Mouse (Mus musculus) liver, embryonic 15.5 days (tissue): ENCODE data around the gene Arhgef15. TPM values are rescaled to one million over a fixed set of nuclear protein-coding genes. Genes with fewer than 3 reads are reported as not detected.
"Not testable (repeated sequence)": the region's sequence is repeated elsewhere in the genome, so short reads cannot be mapped to it uniquely, and the experiment has no call there.

Experiments
- ATAC-seq: fragments of 200-750 bp; cut with Nextera tagmentation; 2 replicates; pipeline ENCODE4 v1.8.0; 2017; ENCODE audit warnings: moderate number of reproducible peaks, mild to moderate bottlenecking, moderate library complexity; ENCODE audit not compliant: insufficient read depth
- H3K27ac ChIP-seq: fragments of 300-500 bp; sonication (generic); replicated peaks from 2 replicates; pipeline ENCODE4 v1.5.1; 2015; ENCODE audit warnings: mild to moderate bottlenecking, inconsistent platforms
- H3K27me3 ChIP-seq: fragments of 300-500 bp; sonication (generic); 2 replicates; pipeline ENCODE4 v1.6.1; 2015; ENCODE audit warnings: mild to moderate bottlenecking, inconsistent platforms
- H3K36me3 ChIP-seq: fragments of 300-500 bp; sonication (generic); replicated peaks from 2 replicates; pipeline ENCODE4 v1.6.1; 2015; ENCODE audit warnings: moderate library complexity, mild to moderate bottlenecking, inconsistent platforms
- H3K4me1 ChIP-seq: fragments of 300-500 bp; sonication (generic); replicated peaks from 2 replicates; pipeline ENCODE4 v1.6.1; 2015; ENCODE audit warnings: inconsistent platforms
- H3K4me2 ChIP-seq: fragments of 300-500 bp; sonication (generic); 2 replicates; pipeline ENCODE4 v1.6.1; 2015; ENCODE audit warnings: moderate library complexity, mild to moderate bottlenecking, inconsistent platforms
- H3K4me3 ChIP-seq: fragments of 300-500 bp; sonication (generic); replicated peaks from 2 replicates; pipeline ENCODE4 v1.5.1; 2015; ENCODE audit warnings: mild to moderate bottlenecking, inconsistent platforms
- H3K9ac ChIP-seq: fragments of 300-500 bp; sonication (generic); 2 replicates; pipeline ENCODE4 v1.6.1; 2015; ENCODE audit warnings: moderate library complexity, mild to moderate bottlenecking, inconsistent platforms
- H3K9me3 ChIP-seq: fragments of 300-500 bp; sonication (generic); replicated peaks from 2 replicates; pipeline ENCODE4 v1.6.1; 2016; ENCODE audit warnings: inconsistent platforms
- WGBS: fragments of 180-500 bp; shearing (Covaris S2); methylation state at CpG from one replicate; pipeline ENCODE4 v1.1.7; 2015; ENCODE audit warnings: mixed read lengths; ENCODE audit not compliant: insufficient replicate concordance; 5-methylcytosine and 5-hydroxymethylcytosine counted together
- polyA plus RNA-seq: library from polyadenylated mRNA; unstranded; fragments of >200 nt; fragmentation: Nextera tagmentation; extraction: Ambion mirVana; gene quantifications from 2 replicates; pipeline ENCODE4 v1.2.1, GENCODE M21; 2015

Arhgef15 gene
- polyA plus RNA-seq, 1 experiment from 2014 or later: 1.4 TPM

DNA sequence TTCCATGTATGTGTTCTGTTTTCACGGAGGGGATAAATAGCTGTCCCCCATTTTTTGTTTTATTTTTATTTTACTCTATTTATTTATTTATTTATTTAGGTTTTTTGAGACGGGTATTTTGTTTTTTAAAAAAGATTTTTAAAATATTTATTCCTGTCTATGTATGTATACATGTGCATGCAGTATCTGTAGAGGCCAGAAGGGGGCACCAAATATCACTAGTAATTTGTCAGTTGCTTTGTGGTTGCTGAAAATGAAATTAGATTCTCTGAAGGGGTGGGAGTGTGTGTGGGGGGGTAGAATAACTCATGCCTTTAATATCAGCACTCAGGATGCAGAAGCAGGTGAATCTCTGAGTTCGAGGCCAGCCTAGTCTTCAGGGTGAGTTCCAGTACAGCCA is 8.6 kb upstream of the Arhgef15 start:
- Histone ChIP-seq H3K36me3 (no peaks in the 10 kb centered on the region), H3K4me3 (no peak overlapping the region), H3K9me3 (no peaks in the 10 kb centered on the region), H3K4me1 (peaks cover 28% of the 10 kb centered on the region), H3K9ac (no peak overlapping the region), H3K27me3 (peaks cover 6% of the 10 kb centered on the region; the same call in 1 of the 2 replicates), H3K4me2 (no peak overlapping the region), H3K27ac (no peak overlapping the region)
- no peak for ATAC-seq
- WGBS: 17% methylated on average over 3 of the region's 3 CpGs

- H3K4me3 ChIP-seq: no peak overlapping the region
- H3K27me3 ChIP-seq: peaks cover 6% of the 10 kb centered on the region; the same call in 1 of the 2 replicates
- no peaks in the 10 kb centered on the region for H3K36me3 ChIP-seq
- no peak overlapping the region for H3K9ac ChIP-seq
- H3K4me1 ChIP-seq: peaks cover 28% of the 10 kb centered on the region
- no peak for ATAC-seq
- H3K9me3 ChIP-seq: no peaks in the 10 kb centered on the region
- no peak overlapping the region for H3K27ac ChIP-seq
- H3K4me2 ChIP-seq: no peak overlapping the region
Measured at GRCm38 (mm10) chr11:68965050-68965449, 7.8 kb upstream of the Arhgef15 start.

GRCm38 (mm10) chr11:68963405-68963804 is 6.1 kb upstream of the Arhgef15 start:
- no peaks in the 10 kb centered on the region for H3K36me3 ChIP-seq
- no peak overlapping the region for H3K27ac ChIP-seq
- H3K9ac ChIP-seq: no peak overlapping the region
- H3K4me2 ChIP-seq: no peak overlapping the region
- peaks cover 19% of the 10 kb centered on the region for H3K4me1 ChIP-seq
- no peaks in the 10 kb centered on the region for H3K27me3 ChIP-seq
- H3K9me3 ChIP-seq: no peaks in the 10 kb centered on the region
- no peak overlapping the region for H3K4me3 ChIP-seq
- WGBS: 47% methylated on average over 2 of the region's 2 CpGs
- no peak for ATAC-seq

DNA sequence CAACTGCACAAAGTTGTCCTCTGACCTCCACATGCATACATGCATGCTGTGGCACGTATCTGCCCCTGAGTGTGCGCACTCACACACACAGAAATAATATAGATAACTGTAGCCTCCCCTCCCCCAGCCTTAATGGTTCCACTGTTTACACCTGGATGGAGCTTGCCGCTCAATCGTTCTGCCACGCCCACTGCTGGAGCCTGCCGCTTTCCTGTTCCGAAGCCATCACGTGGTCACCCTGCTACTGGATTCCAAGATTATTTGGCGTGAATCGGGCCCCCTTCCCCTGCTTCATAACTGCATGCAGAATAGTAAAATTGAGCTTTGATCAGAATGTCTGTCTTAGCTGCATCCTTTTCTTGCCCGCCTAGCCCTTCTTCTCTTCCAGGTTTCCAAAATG is 4.9 kb upstream of the Arhgef15 start:
- H3K9ac ChIP-seq, ATAC-seq, H3K4me3 ChIP-seq, H3K4me2 ChIP-seq, H3K27ac ChIP-seq, H3K36me3 ChIP-seq, H3K27me3 ChIP-seq, H3K9me3 ChIP-seq, H3K4me1 ChIP-seq: not testable (repeated sequence)
- WGBS: 34% methylated on average over 11 of the region's 11 CpGs

DNA sequence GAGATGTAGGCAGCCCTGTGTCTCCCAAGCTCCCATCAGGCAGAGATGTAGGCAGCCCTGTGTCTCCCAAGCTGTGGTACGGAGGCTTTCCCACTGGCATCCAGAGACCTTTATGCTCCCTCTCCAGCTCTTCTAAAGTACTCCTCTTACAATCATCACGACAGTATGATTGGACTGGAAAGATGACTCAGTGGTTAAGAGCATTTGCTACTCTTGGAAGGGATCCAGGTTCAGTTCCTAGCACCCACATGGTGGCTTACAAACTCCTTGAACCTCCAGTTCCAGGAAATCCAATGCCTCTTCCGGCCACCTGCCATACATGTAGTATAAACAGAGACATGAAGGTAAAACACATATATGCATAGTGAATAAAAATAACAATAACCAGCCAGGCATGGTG is 4.3 kb upstream of the Arhgef15 start:
- no peak for ATAC-seq
- Histone ChIP-seq H3K27me3 (peaks cover 13% of the 10 kb centered on the region), H3K9ac (no peak overlapping the region), H3K9me3 (no peaks in the 10 kb centered on the region), H3K4me2 (no peak overlapping the region), H3K36me3 (no peaks in the 10 kb centered on the region), H3K4me1 (peaks cover 3% of the 10 kb centered on the region), H3K27ac (no peak overlapping the region), H3K4me3 (no peak overlapping the region)
- WGBS: 61% methylated on average over 3 of the region's 3 CpGs

GRCm38 (mm10) chr11:68957971-68958370 is 691 bp upstream of the Arhgef15 start:
- H3K9me3 ChIP-seq: no peaks in the 10 kb centered on the region
- H3K27me3 ChIP-seq: peaks cover 49% of the 10 kb centered on the region
- no peak overlapping the region for H3K9ac ChIP-seq
- 69% methylated on average over 1 of the region's 1 CpGs for WGBS
- no peaks in the 10 kb centered on the region for H3K36me3 ChIP-seq
- H3K4me3 ChIP-seq: no peak overlapping the region
- ATAC-seq: no peak
- no peak overlapping the region for H3K4me2 ChIP-seq
- no peak overlapping the region for H3K27ac ChIP-seq
- H3K4me1 ChIP-seq: no peaks in the 10 kb centered on the region

- no peak for ATAC-seq
- Histone ChIP-seq H3K36me3 (no peaks in the 10 kb centered on the region), H3K4me2 (no peak overlapping the region), H3K4me1 (no peaks in the 10 kb centered on the region), H3K27ac (no peak overlapping the region), H3K27me3 (peaks cover 58% of the 10 kb centered on the region), H3K9me3 (no peaks in the 10 kb centered on the region), H3K4me3 (peak overlapping the region; percentile 11), H3K9ac (no peak overlapping the region)
- WGBS: 35% methylated on average over 13 of the region's 13 CpGs
Measured at GRCm38 (mm10) chr11:68956697-68957096, 583 bp downstream of the Arhgef15 start.

- no peaks in the 10 kb centered on the region for H3K4me1 ChIP-seq
- H3K9me3 ChIP-seq: no peaks in the 10 kb centered on the region
- H3K27me3 ChIP-seq: peaks cover 64% of the 10 kb centered on the region
- no peak for ATAC-seq
- WGBS: 21% methylated on average over 3 of the region's 3 CpGs
- H3K9ac ChIP-seq: no peak overlapping the region
- no peak overlapping the region for H3K4me2 ChIP-seq
- peak overlapping the region; percentile 11 for H3K4me3 ChIP-seq
- no peak overlapping the region for H3K27ac ChIP-seq
- no peaks in the 10 kb centered on the region for H3K36me3 ChIP-seq
Measured at GRCm38 (mm10) chr11:68956107-68956506, 1.2 kb downstream of the Arhgef15 start.

GRCm38 (mm10) chr11:68955473-68955872 is 1.8 kb downstream of the Arhgef15 start:
- Histone ChIP-seq H3K9ac (no peak overlapping the region), H3K9me3 (no peaks in the 10 kb centered on the region), H3K4me1 (no peaks in the 10 kb centered on the region), H3K4me3 (no peak overlapping the region), H3K36me3 (no peaks in the 10 kb centered on the region), H3K4me2 (no peak overlapping the region), H3K27ac (no peak overlapping the region), H3K27me3 (peaks cover 67% of the 10 kb centered on the region)
- ATAC-seq: no peak
- WGBS: 60% methylated on average over 5 of the region's 5 CpGs

- Histone ChIP-seq H3K4me3 (peak overlapping the region; percentile 20; the same call in 1 of the 2 replicates), H3K4me1 (no peaks in the 10 kb centered on the region), H3K9me3 (no peaks in the 10 kb centered on the region), H3K27me3 (peaks cover 72% of the 10 kb centered on the region), H3K36me3 (no peaks in the 10 kb centered on the region), H3K27ac (no peak overlapping the region), H3K9ac (no peak overlapping the region), H3K4me2 (peak overlapping the region; percentile 42)
- ATAC-seq: no peak
- WGBS: 5% methylated on average over 17 of the region's 17 CpGs
Measured at GRCm38 (mm10) chr11:68954408-68954807, 2.9 kb downstream of the Arhgef15 start.

- Histone ChIP-seq H3K27me3 (peaks cover 72% of the 10 kb centered on the region), H3K9ac (no peak overlapping the region), H3K9me3 (no peaks in the 10 kb centered on the region), H3K4me2 (peak overlapping the region; percentile 42; the same call in 1 of the 2 replicates), H3K4me3 (no peak overlapping the region), H3K4me1 (no peaks in the 10 kb centered on the region), H3K36me3 (no peaks in the 10 kb centered on the region), H3K27ac (no peak overlapping the region)
- ATAC-seq: no peak
- 40% methylated on average over 13 of the region's 13 CpGs for WGBS
Measured at GRCm38 (mm10) chr11:68953903-68954302, 3.4 kb downstream of the Arhgef15 start.

DNA sequence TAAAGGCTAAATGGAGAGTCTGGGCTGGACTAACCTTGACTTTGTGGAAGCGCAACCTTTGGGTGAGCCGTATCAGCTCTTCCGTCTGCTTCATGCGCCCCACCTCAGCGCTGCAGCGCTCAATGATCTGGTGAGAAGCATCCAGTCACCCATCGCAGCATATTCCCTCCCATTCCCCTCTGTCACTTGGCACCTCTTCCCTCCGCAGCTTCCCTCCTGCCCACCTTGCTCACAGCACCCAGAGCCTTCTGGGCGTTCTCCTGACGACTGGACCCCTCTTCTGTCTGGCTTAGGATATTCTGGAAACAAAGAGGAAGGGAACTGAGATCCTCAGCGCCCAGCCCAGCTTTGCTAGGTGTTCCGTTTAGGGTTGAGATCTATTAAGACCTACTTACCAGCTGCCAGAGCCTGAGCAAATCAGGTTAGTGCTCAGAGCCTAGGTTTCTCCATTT is 9.7 kb downstream of the Arhgef15 start:
- Histone ChIP-seq H3K4me3 (no peak overlapping the region), H3K4me1 (no peaks in the 10 kb centered on the region), H3K9me3 (no peaks in the 10 kb centered on the region), H3K36me3 (no peaks in the 10 kb centered on the region), H3K4me2 (no peak overlapping the region), H3K9ac (no peak overlapping the region), H3K27me3 (peaks cover 39% of the 10 kb centered on the region), H3K27ac (no peak overlapping the region)
- WGBS: 43% methylated on average over 12 of the region's 12 CpGs
- ATAC-seq: no peak
